Mouse (Mus musculus) MEL (cell line): ENCODE results near the gene Hipk4. TPM values are rescaled to one million over a fixed set of nuclear protein-coding genes. Genes with fewer than 3 reads are reported as not detected.

ENCODE experiments used
- DNase-seq: peaks from one replicate; pipeline ENCODE4 v3.0.0; 2011; ENCODE audit warnings: low read depth, low spot score
- H3K27ac ChIP-seq: 2 replicates; pipeline ENCODE4 v1.5.1; 2012; ENCODE audit warnings: low read depth, mild to moderate bottlenecking, control low read depth, low read length, moderate library complexity; ENCODE audit not compliant: control insufficient read depth
- H3K27me3 ChIP-seq, 2 experiments: fragments of 150-350 bp in 1 of 2; sonication (generic) in 1 of 2; 2 replicates each; pipeline ENCODE4 v1.6.1; 2012; ENCODE audit warnings: low read length in 2 of 2, mild to moderate bottlenecking in 2 of 2, improper control_type of control experiment in 1 of 2, moderate library complexity in 1 of 2; ENCODE audit not compliant: insufficient read depth in 2 of 2, control insufficient read depth in 1 of 2
- H3K36me3 ChIP-seq, 2 experiments: 2 replicates each; pipeline ENCODE4 v1.6.1; 2012 to 2014; ENCODE audit warnings: low read length in 2 of 2, improper control_type of control experiment in 1 of 2, inconsistent platforms in 1 of 2, mild to moderate bottlenecking in 1 of 2; ENCODE audit not compliant: insufficient read depth in 2 of 2, control insufficient read depth in 1 of 2
- H3K4me1 ChIP-seq, 2 experiments: fragments of 150-350 bp in 1 of 2; sonication (generic) in 1 of 2; 2 replicates each; pipeline ENCODE4 v1.6.1; 2012; ENCODE audit warnings: low read length in 2 of 2, improper control_type of control experiment in 1 of 2, mild to moderate bottlenecking in 1 of 2; ENCODE audit not compliant: insufficient read depth in 2 of 2, control insufficient read depth in 1 of 2
- H3K4me3 ChIP-seq, 2 experiments: fragments of 150-350 bp in 1 of 2; sonication (generic) in 1 of 2; 2 replicates each; pipeline ENCODE4 v1.5.1; 2012; ENCODE audit warnings: low read depth in 2 of 2, low read length in 2 of 2, mild to moderate bottlenecking in 2 of 2, moderate library complexity in 2 of 2, control low read depth in 1 of 2, improper control_type of control experiment in 1 of 2; ENCODE audit not compliant: control insufficient read depth in 1 of 2, insufficient read depth in 1 of 2
- H3K79me2 ChIP-seq: 2 replicates; pipeline ENCODE4 v1.6.1; 2012; ENCODE audit warnings: mild to moderate bottlenecking, low read length, moderate library complexity; ENCODE audit not compliant: control insufficient read depth, poor library complexity, insufficient read depth
- H3K9ac ChIP-seq: 2 replicates; pipeline ENCODE4 v1.6.1; 2012; ENCODE audit warnings: low read depth, mild to moderate bottlenecking, control low read depth, low read length, moderate library complexity; ENCODE audit not compliant: control insufficient read depth, poor library complexity, severe bottlenecking
- H3K9me3 ChIP-seq: fragments of 150-350 bp; sonication (generic); replicated peaks from 2 replicates; pipeline ENCODE4 v1.6.1; 2012; ENCODE audit warnings: mild to moderate bottlenecking, low read length, improper control_type of control experiment, moderate library complexity; ENCODE audit not compliant: insufficient read depth
- BHLHE40 ChIP-seq: IDR thresholded peaks from 2 replicates; pipeline ENCODE4 v1.6.1; 2012; ENCODE audit warnings: low read depth, mild to moderate bottlenecking, inconsistent platforms, low read length, improper control_type of control experiment, borderline replicate concordance
- CHD2 ChIP-seq: IDR thresholded peaks from 2 replicates; pipeline ENCODE4 v1.6.1; 2011; ENCODE audit warnings: low read length, improper control_type of control experiment
- CTCF ChIP-seq, 3 experiments: IDR thresholded peaks in 2 of 3; conservative IDR thresholded peaks in 1 of 3; 2 replicates each; pipeline ENCODE4 v1.5.1; 2011 to 2012; ENCODE audit warnings: low read length in 3 of 3, low read depth in 2 of 3, mild to moderate bottlenecking in 2 of 3, improper control_type of control experiment in 1 of 3, inconsistent platforms in 1 of 3, mixed read lengths in 1 of 3, moderate library complexity in 1 of 3; ENCODE audit not compliant: control insufficient read depth in 1 of 3, insufficient read depth in 1 of 3, poor library complexity in 1 of 3, severe bottlenecking in 1 of 3
- E2F4 ChIP-seq: IDR thresholded peaks from 2 replicates; pipeline ENCODE4 v1.6.1; 2011; ENCODE audit warnings: low read depth, low read length, improper control_type of control experiment, borderline replicate concordance
- ELF1 ChIP-seq: IDR thresholded peaks from 2 replicates; pipeline ENCODE4 v1.6.1; 2014; ENCODE audit warnings: low read depth, mild to moderate bottlenecking, inconsistent platforms, low read length, improper control_type of control experiment, moderate library complexity
- ETS1 ChIP-seq: IDR thresholded peaks from 2 replicates; pipeline ENCODE4 v1.6.1; 2012; ENCODE audit warnings: low read depth, mild to moderate bottlenecking, inconsistent platforms, low read length, improper control_type of control experiment, moderate library complexity
- GATA1 ChIP-seq: IDR thresholded peaks from 2 replicates; pipeline ENCODE4 v1.6.1; 2011; ENCODE audit warnings: low read depth, low read length, improper control_type of control experiment
- JUND ChIP-seq: IDR thresholded peaks from 2 replicates; pipeline ENCODE4 v1.6.1; 2011; ENCODE audit warnings: low read depth, mild to moderate bottlenecking, improper control_type of control experiment, low read length
- MAX ChIP-seq: IDR thresholded peaks from 2 replicates; pipeline ENCODE4 v1.6.1; 2011; ENCODE audit warnings: low read length, improper control_type of control experiment
- MAZ ChIP-seq: IDR thresholded peaks from 2 replicates; pipeline ENCODE4 v1.6.1; 2012; ENCODE audit warnings: low read depth, mild to moderate bottlenecking, inconsistent platforms, low read length, improper control_type of control experiment
- MEF2A ChIP-seq: IDR thresholded peaks from 2 replicates; pipeline ENCODE4 v1.6.1; 2014; ENCODE audit warnings: low read depth, mild to moderate bottlenecking, inconsistent platforms, low read length, improper control_type of control experiment; ENCODE audit not compliant: poor library complexity, insufficient replicate concordance, severe bottlenecking; ENCODE audit errors: extremely low read depth
- MXI1 ChIP-seq: IDR thresholded peaks from 2 replicates; pipeline ENCODE4 v1.6.1; 2011; ENCODE audit warnings: mild to moderate bottlenecking, low read depth, low read length, improper control_type of control experiment
- MYC ChIP-seq: IDR thresholded peaks from 2 replicates; pipeline ENCODE4 v1.6.1; 2011; ENCODE audit warnings: low read depth, mild to moderate bottlenecking, low read length, improper control_type of control experiment, moderate library complexity
- NRF1 ChIP-seq: IDR thresholded peaks from 2 replicates; pipeline ENCODE4 v1.6.1; 2014; ENCODE audit warnings: low read depth, mild to moderate bottlenecking, inconsistent platforms, low read length, improper control_type of control experiment, moderate library complexity; ENCODE audit not compliant: poor library complexity, insufficient read depth, severe bottlenecking
- POLR2A ChIP-seq, 2 experiments: IDR thresholded peaks; 2 replicates each; pipeline ENCODE4 v1.6.1; 2011 to 2012; ENCODE audit warnings: low read length in 2 of 2, mild to moderate bottlenecking in 2 of 2, control low read depth in 1 of 2, improper control_type of control experiment in 1 of 2, low read depth in 1 of 2, moderate library complexity in 1 of 2; ENCODE audit not compliant: control insufficient read depth in 1 of 2, insufficient read depth in 1 of 2, poor library complexity in 1 of 2
- RAD21 ChIP-seq: IDR thresholded peaks from 2 replicates; pipeline ENCODE4 v1.6.1; 2011; ENCODE audit warnings: mild to moderate bottlenecking, low read depth, low read length, improper control_type of control experiment
- RCOR1 ChIP-seq: IDR thresholded peaks from 2 replicates; pipeline ENCODE4 v1.6.1; 2012; ENCODE audit warnings: low read depth, mild to moderate bottlenecking, inconsistent platforms, low read length, improper control_type of control experiment
- TBP ChIP-seq: IDR thresholded peaks from 2 replicates; pipeline ENCODE4 v1.8.0; 2011; ENCODE audit warnings: low read depth, low read length, improper control_type of control experiment
- TCF12 ChIP-seq: IDR thresholded peaks from 2 replicates; pipeline ENCODE4 v1.6.1; 2014; ENCODE audit warnings: low read depth, mild to moderate bottlenecking, inconsistent platforms, low read length, improper control_type of control experiment, moderate library complexity
- USF1 ChIP-seq: IDR thresholded peaks from 2 replicates; pipeline ENCODE4 v1.6.1; 2014; ENCODE audit warnings: low read depth, mild to moderate bottlenecking, inconsistent platforms, low read length, improper control_type of control experiment, moderate library complexity
- ZNF384 ChIP-seq: IDR thresholded peaks from 2 replicates; pipeline ENCODE4 v1.6.1; 2012; ENCODE audit warnings: low read depth, mild to moderate bottlenecking, inconsistent platforms, low read length, improper control_type of control experiment
- polyA plus RNA-seq, 2 experiments: library from polyadenylated mRNA; stranded (reverse) in 1 of 2; unstranded in 1 of 2; fragments of >175 nt in 1 of 2; fragments of >200 nt in 1 of 2; gene quantifications; 2 replicates each; pipeline versions ENCODE4 v1.2.1 to v1.2.4; 2012; ENCODE audit warnings: low replicate concordance in 2 of 2, low read depth in 1 of 2; ENCODE audit not compliant: insufficient read length in 2 of 2, insufficient read depth in 1 of 2, missing spikeins in 1 of 2
- total RNA-seq: library from RNA; depleted of rRNA; stranded (reverse); fragments of 300-350 nt; gene quantifications from 2 replicates; pipeline ENCODE4 v1.2.3, GENCODE M21; 2012

The Hipk4 gene
- total and polyA plus RNA-seq, 3 experiments, result 0.26 TPM; not detected in 2

DNA sequence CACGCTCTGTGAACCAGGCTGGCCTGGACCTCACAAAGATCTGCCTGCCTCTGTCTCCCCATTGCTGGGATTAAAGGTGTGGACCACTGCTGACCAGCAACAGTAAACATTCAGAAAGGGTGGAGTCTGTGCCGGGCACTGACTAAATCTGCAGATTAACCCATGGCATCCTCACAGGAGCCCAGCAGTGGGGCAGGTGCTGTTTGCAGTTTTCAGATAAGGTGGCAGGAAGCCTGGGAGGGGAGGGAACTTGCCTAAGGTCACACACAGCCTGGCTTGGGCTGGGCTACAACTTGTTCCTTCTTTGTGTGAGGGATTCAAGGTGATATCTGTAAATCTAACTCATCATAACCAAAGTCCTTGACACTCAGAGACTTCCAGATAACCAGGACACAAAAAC lies 17.5 kb downstream of the Hipk4 start (continued):
- TF ChIP-seq RCOR1, result peak; percentile 56; the same call in 1 of the 2 replicates
- peak; percentile 41; the same call in 1 of the 2 replicates for TF ChIP-seq ETS1
- TF ChIP-seq CTCF (IDR thresholded peaks at IDR 0.05 in 2 of 3, conservative IDR thresholded peaks at IDR 0.05 in 1 of 3; ENCODE audit: control insufficient read depth in 1 of 3, insufficient read depth in 1 of 3, low read depth in 2 of 3, low read length in 3 of 3, poor library complexity in 1 of 3, severe bottlenecking in 1 of 3), result no peak
- TF ChIP-seq NRF1, result no peak
- TF ChIP-seq POLR2A (IDR thresholded peaks at IDR 0.05; ENCODE audit: control insufficient read depth in 1 of 2, insufficient read depth in 1 of 2, low read depth in 1 of 2, low read length in 2 of 2, poor library complexity in 1 of 2), result no peak
- no peak for TF ChIP-seq E2F4
- peak; percentile 50 for TF ChIP-seq GATA1
- no peak for TF ChIP-seq USF1
- TF ChIP-seq BHLHE40, result 0 out of 2 replicates have a peak, but pooled peaks have one; percentile 2
- TF ChIP-seq TCF12, result peak; percentile 67
- TF ChIP-seq MXI1, result no peak
- no peak for TF ChIP-seq JUND
- no peak for TF ChIP-seq MEF2A
- TF ChIP-seq, all 39 proteins: peak for 7

DNA sequence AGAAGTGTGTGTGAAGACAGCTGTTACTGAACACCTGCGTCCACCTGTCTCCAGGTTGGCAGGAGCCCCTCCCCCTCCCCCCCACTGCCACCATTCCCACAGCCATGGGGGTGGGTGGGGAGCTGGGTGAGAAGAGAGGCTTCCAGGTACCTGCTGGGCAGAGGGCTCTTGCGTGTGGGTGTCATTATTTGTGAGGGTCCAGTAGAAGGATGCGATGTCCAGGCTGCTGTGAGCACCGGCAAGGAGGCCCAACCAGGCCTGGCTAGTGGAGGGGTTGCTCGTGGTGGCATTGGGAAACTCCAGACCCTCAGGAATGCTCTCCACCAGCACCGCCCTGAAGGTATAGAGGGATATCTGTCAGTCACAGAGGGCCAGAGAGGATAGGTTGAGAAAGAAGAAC lies 17.9 kb downstream of the Hipk4 start:
- no peak for TF ChIP-seq ETS1
- no peak for TF ChIP-seq JUND
- no peak for TF ChIP-seq ELF1
- no peak for TF ChIP-seq CHD2
- no peak for TF ChIP-seq GATA1
- no peak for TF ChIP-seq TBP
- TF ChIP-seq MYC, result no peak
- TF ChIP-seq MAX, result no peak
- no peak for TF ChIP-seq ZNF384
- no peak for TF ChIP-seq RAD21
- TF ChIP-seq MAZ, result no peak
- TF ChIP-seq, all 39 proteins: peak for 0
- Histone ChIP-seq H3K36me3 (peaks cover 0 to 9% of the 10 kb centered on the region in 2 experiments; a peak in 2 of 4 replicates), H3K4me3 (no peak overlapping the region), H3K27ac (no peak overlapping the region), H3K4me1 (peaks cover 2 to 29% of the 10 kb centered on the region in 2 experiments), H3K9ac (no peak overlapping the region), H3K27me3 (no peaks in the 10 kb centered on the region), H3K9me3 (no peaks in the 10 kb centered on the region), H3K79me2 (no peaks in the 10 kb centered on the region; the same call in 1 of the 2 replicates)
- DNase-seq, result no peak
